Mouse (Mus musculus): ENCODE measurements around the gene Kirrel. TPM values are rescaled to one million over a fixed set of nuclear protein-coding genes. Genes with fewer than 3 reads are reported as not detected.
A peak's percentile ranks its signal among the peaks of the same experiment; 100 is the strongest.

Gene Kirrel
- polyA plus RNA-seq, 1 experiment from 2014 or later = 19.0 TPM

DNA sequence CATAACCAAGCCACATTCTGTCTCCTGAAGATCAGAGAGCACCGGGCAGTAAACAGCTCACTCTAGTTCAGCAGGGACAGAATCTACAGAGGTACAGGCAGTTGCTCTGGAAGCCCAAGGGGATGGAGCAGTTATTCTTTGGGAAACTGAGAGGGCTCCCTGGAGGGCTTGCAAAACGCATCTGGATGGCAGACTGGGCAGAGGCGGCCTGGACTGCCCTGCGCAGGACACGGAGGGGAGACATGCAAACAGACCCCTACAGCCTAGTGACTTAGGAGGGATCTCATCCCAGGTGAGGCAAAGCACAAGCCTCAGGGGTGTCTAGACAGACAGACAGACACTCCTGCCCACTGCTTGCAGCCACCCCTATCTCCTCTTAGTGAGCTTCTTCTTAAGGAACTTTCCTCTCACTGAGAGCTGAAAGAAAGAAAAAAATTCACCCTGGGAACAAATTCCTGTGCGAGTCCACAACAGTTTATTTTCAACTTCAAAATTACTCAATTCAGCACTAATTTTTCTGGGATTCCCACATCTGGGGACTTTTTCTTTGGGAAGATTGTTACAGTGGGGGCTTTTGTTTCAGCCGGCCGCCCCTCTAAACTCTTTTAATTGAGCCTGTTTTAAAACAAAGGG is 24.4 kb downstream of the Kirrel start:
- Histone ChIP-seq H3K36me3 (peaks cover 36% of the 10 kb centered on the region), H3K9me3 (replicated peaks) (no peaks in the 10 kb centered on the region), H3K4me3 (peak overlapping the region; percentile 28), H3K4me1 (peaks cover 74% of the 10 kb centered on the region), H3K27ac (peak overlapping the region; percentile 94), H3K27me3 (ENCODE audit: low read depth, poor library complexity, severe bottlenecking) (no peaks in the 10 kb centered on the region)
- 7% methylated on average over 8 of the region's 8 CpGs for WGBS
- peak; percentile 74 for DNase-seq (ENCODE audit: low spot score)

DNA sequence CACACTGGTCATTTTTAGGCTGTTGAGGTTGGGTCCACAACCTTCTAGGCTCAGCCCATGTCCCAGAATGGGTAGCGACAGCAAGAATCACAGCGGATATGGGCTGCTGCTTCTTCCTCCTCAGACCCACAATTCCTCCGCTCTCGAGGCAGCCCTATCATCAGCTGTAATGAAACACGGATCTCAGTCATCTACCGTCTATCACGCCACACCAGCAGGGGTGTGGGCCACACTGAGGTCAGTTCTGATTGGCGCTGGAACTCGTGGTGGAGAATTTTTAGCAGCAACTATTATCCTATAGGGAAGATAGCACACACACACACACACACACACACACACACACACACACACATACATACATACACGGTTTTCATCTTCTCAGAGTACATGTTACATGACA is 25.1 kb downstream of the Kirrel start:
- H3K4me3 ChIP-seq = no peak overlapping the region
- H3K9me3 ChIP-seq (replicated peaks) = no peaks in the 10 kb centered on the region
- no peak for DNase-seq (ENCODE audit: low spot score)
- H3K27me3 ChIP-seq (ENCODE audit: low read depth, poor library complexity, severe bottlenecking) = no peaks in the 10 kb centered on the region
- H3K4me1 ChIP-seq = peaks cover 74% of the 10 kb centered on the region
- peaks cover 34% of the 10 kb centered on the region for H3K36me3 ChIP-seq
- H3K27ac ChIP-seq = peak overlapping the region; percentile 94
- WGBS = 83% methylated on average over 10 of the region's 10 CpGs

DNA sequence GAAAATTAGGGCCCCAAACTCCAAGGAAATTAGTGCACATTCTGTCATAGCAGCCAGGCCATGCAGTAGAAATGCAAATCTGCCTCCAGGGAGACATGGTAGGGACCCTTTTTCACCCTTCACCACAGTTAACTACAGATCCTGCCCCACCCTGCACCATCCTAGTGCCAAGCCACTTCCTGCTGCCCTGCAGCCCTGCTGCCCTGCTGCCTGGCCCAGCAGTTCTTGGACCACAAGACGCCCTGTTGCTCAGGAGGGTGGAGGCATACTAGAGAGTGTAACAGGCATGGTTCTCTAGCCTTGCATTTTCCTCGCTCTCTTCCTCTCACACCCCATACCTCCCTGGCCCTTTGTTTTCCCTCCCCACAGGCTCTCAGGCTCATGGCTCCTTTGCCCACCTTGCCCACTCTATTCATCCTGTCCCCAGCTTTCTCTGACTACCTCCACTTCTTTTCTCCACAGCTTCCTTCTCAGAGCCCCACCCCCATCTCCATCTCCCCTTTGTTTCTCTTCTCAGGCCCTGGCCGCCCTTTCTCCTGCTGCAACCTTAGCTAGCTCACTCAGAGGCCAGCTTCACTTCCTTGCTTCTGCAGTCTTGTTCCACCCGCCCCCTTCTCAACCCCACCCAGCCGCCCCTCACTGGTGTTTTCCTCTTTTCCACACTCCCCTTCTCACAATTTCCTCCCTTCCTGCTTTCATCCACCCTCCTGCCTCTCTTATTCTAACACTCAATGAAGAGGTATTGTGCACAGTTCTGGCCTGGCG is 29.9 kb downstream of the Kirrel start:
- peaks cover 64% of the 10 kb centered on the region for H3K36me3 ChIP-seq
- no peak for DNase-seq (ENCODE audit: low spot score)
- H3K27me3 ChIP-seq (ENCODE audit: low read depth, poor library complexity, severe bottlenecking) = no peaks in the 10 kb centered on the region
- 72% methylated on average over 6 of the region's 6 CpGs for WGBS
- no peak overlapping the region for H3K4me3 ChIP-seq
- H3K4me1 ChIP-seq = peaks cover 39% of the 10 kb centered on the region
- H3K9me3 ChIP-seq (replicated peaks) = no peaks in the 10 kb centered on the region
- H3K27ac ChIP-seq = peak overlapping the region; percentile 81

DNA sequence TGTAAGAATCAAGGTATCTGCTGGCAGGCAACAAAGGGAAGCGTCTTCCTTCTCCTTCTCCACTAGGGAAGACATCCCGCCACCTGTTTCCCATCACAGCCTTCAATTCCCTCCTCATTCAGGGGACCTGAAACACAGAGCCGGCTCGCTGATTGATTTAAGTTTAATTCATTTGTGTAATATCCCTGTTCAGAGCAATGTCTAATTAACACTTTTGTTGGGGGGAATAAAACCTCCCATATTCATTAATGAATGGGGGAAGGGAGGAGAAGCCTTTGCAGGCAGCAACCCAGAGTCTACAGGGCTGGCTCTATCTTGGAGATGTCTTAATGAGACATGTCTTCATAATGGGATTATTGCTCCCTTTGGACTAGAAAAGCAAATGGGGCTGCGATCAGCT is 34.3 kb downstream of the Kirrel start:
- Histone ChIP-seq H3K4me1 (peaks cover 27% of the 10 kb centered on the region), H3K36me3 (peaks cover 73% of the 10 kb centered on the region), H3K27ac (no peak overlapping the region), H3K4me3 (no peak overlapping the region), H3K9me3 (replicated peaks) (no peaks in the 10 kb centered on the region), H3K27me3 (ENCODE audit: low read depth, poor library complexity, severe bottlenecking) (no peaks in the 10 kb centered on the region)
- WGBS = 87% methylated on average over 5 of the region's 5 CpGs
- no peak for DNase-seq (ENCODE audit: low spot score)

DNA sequence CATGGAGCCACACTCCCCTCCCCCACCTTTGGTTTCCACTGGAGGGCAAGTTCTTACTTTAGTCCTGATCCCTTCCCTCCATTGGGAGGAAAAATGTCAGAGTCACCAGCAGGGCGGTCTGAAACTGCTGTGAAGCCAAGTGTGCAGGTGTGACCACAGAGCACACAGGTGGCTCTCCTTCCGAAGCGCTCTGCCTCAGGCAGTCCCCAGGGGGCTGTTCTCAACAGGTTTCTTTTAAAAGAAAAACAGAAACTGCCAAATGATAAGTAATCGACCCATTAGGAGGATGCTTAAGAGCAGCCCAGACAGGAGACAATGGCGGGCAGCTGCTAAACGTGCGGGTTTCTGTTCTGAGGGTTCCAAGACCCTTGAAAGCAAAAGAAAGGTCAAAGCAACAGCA is 37.8 kb downstream of the Kirrel start:
- Histone ChIP-seq H3K4me1 (peaks cover 5% of the 10 kb centered on the region; the same call in 1 of the 2 replicates), H3K36me3 (peaks cover 93% of the 10 kb centered on the region), H3K4me3 (no peak overlapping the region), H3K27ac (no peak overlapping the region), H3K27me3 (ENCODE audit: low read depth, poor library complexity, severe bottlenecking) (no peaks in the 10 kb centered on the region), H3K9me3 (replicated peaks) (no peaks in the 10 kb centered on the region)
- WGBS = 70% methylated on average over 7 of the region's 7 CpGs
- no peak for DNase-seq (ENCODE audit: low spot score)

DNA sequence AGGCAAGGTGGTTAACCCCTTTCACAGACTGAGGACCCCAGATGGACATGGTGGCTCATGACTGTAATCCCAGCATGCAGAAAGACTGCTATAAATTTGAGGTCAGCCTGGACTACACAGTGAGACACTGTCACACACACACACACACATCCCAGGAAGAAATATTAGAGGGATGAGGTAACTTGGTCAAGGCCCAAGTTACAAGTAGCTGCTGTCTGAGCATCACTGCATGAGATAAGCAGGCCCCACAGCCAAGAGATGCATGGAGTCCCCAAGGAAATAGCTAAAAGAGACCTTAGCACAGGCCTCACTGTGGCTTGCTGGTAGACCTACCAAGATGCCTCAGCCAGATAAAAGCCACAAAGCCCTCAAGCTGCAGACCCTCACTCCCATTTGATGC is 39.6 kb downstream of the Kirrel start:
- peaks cover 5% of the 10 kb centered on the region; the same call in 1 of the 2 replicates for H3K4me1 ChIP-seq
- no peaks in the 10 kb centered on the region for H3K9me3 ChIP-seq (replicated peaks)
- H3K36me3 ChIP-seq = peaks cover 96% of the 10 kb centered on the region
- H3K27me3 ChIP-seq (ENCODE audit: low read depth, poor library complexity, severe bottlenecking) = no peaks in the 10 kb centered on the region
- no peak overlapping the region for H3K4me3 ChIP-seq
- no peak overlapping the region for H3K27ac ChIP-seq
- DNase-seq (ENCODE audit: low spot score) = no peak

DNA sequence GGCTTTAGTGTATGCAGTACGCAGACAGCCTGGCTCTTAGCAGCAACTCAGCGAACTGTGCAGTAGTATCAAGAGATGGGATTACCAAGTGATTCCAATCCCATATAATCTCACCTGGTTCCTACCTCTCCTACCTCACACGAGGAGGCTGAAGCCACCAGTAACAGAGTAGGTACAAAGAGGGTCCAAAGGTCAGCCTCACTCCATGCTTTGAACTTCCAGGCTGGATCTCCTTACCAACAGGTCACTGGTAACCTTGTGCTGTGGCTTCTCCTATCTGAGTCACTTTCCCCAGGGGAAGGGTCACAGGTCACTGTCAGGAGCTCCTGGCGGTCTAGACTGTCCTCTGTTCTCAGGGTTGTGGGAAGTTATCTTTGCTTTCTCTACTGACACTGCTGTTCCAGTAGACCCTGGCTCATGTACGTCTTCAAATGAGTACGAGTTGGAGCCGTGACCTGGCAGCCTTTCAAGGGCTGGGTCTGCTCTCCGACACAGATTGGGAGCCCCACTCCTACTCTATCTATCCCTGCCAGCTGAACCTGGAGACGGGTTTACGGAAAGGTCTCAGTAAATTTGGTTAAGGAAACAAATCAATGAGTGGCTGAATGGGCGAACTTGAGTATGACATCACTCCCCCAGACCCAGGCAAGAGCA is 42.7 kb downstream of the Kirrel start:
- Histone ChIP-seq H3K27ac (no peak overlapping the region), H3K4me1 (peaks cover 4% of the 10 kb centered on the region; the same call in 1 of the 2 replicates), H3K36me3 (peaks cover 98% of the 10 kb centered on the region), H3K27me3 (ENCODE audit: low read depth, poor library complexity, severe bottlenecking) (no peaks in the 10 kb centered on the region), H3K4me3 (no peak overlapping the region), H3K9me3 (replicated peaks) (no peaks in the 10 kb centered on the region)
- 87% methylated on average over 11 of the region's 11 CpGs for WGBS
- no peak for DNase-seq (ENCODE audit: low spot score)

DNA sequence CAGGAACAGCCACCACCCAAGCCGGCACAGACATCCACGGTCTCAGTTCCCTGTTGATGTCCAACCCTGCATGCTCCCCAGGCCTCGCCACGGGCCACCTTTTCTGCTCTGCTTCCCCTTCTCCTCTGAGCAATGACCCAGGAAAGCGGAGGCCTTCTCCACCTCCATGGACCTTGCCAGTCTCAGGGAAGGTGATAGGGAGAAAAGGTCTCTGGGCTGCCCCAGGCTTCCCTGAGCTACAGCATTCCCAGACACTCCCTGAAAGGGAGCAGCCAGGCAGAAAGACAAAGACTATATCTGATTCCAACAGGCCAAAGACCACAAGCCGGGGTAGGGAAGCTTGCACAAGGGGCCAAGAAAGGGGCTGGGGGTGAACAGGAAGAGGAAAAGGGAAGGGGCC is 43.6 kb downstream of the Kirrel start:
- 93% methylated on average over 6 of the region's 6 CpGs for WGBS
- peaks cover 97% of the 10 kb centered on the region for H3K36me3 ChIP-seq
- DNase-seq (ENCODE audit: low spot score) = no peak
- H3K4me3 ChIP-seq = no peak overlapping the region
- no peaks in the 10 kb centered on the region for H3K4me1 ChIP-seq
- no peaks in the 10 kb centered on the region for H3K27me3 ChIP-seq (ENCODE audit: low read depth, poor library complexity, severe bottlenecking)
- H3K27ac ChIP-seq = no peak overlapping the region
- no peaks in the 10 kb centered on the region for H3K9me3 ChIP-seq (replicated peaks)

DNA sequence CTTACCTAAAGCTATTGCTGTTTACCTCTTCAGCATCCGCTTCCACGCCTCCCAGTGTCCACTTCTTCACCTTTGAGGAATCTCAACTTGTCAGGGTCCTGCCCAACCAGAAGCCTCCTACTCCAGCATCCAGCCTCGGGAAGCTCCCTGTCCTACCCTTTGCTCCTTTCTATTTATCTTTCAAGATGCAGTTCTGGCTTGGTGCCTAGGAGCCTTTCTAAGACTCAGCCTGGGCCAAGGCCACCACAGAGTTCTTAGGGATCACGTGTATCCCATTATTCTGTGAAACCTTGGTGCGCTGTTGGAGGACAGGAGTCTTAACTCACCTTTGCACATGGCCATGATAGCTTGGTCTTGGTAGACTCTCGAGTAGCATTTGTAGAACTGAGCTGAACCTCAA is 50.8 kb downstream of the Kirrel start:
- WGBS = 93% methylated on average over 6 of the region's 6 CpGs
- no peaks in the 10 kb centered on the region for H3K9me3 ChIP-seq (replicated peaks)
- no peak overlapping the region for H3K27ac ChIP-seq
- no peaks in the 10 kb centered on the region for H3K27me3 ChIP-seq (ENCODE audit: low read depth, poor library complexity, severe bottlenecking)
- H3K4me1 ChIP-seq = peaks cover 1% of the 10 kb centered on the region; the same call in 1 of the 2 replicates
- no peak for DNase-seq (ENCODE audit: low spot score)
- peaks cover 97% of the 10 kb centered on the region for H3K36me3 ChIP-seq
- no peak overlapping the region for H3K4me3 ChIP-seq

DNA sequence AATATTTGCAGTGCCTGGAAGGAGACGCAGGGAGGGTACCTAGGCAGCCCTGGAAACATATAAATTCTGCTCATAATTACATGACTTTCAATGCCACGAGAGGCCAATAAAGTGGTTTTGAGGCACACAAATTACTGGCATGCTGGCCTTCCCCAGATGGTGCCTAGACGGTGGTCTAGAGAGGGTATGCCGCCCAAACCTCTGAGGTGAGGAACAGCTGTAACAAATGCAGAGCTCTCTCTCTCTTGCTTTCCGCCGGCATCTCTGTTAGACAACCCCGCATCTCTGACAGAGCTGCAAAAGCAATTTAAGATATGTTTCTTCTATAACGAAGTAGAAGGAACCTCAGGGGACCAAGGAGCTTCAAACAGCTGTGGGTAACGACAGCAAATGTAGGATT is 56.3 kb downstream of the Kirrel start:
- no peak overlapping the region for H3K4me3 ChIP-seq
- 81% methylated on average over 9 of the region's 9 CpGs for WGBS
- H3K9me3 ChIP-seq (replicated peaks) = no peaks in the 10 kb centered on the region
- no peak overlapping the region for H3K27ac ChIP-seq
- no peak for DNase-seq (ENCODE audit: low spot score)
- H3K36me3 ChIP-seq = peaks cover 77% of the 10 kb centered on the region
- no peaks in the 10 kb centered on the region for H3K27me3 ChIP-seq (ENCODE audit: low read depth, poor library complexity, severe bottlenecking)
- peaks cover 25% of the 10 kb centered on the region for H3K4me1 ChIP-seq

DNA sequence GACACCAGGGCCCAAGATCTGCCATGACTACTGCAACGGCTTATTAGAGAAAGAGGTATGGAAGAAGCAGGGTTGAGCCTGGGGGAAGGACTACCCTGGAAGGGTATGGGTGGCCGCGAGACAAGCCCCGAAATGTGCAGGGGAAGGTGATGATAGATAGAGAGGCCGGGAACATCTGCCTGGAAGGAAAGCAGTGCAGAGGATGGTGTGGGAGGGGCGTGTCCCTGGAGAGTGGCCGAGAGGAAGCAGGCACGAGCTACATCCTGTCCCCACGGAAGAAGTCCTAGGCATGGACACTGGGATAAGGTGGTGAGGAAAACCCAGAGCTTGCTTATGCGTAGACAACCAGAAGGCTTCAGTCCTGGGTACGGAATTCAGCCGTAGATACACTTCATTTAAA is 56.9 kb downstream of the Kirrel start:
- H3K27me3 ChIP-seq (ENCODE audit: low read depth, poor library complexity, severe bottlenecking) = no peaks in the 10 kb centered on the region
- peaks cover 25% of the 10 kb centered on the region for H3K4me1 ChIP-seq
- H3K9me3 ChIP-seq (replicated peaks) = no peaks in the 10 kb centered on the region
- no peak for DNase-seq (ENCODE audit: low spot score)
- peak overlapping the region; percentile 42; the same call in 1 of the 2 replicates for H3K27ac ChIP-seq
- H3K36me3 ChIP-seq = peaks cover 76% of the 10 kb centered on the region
- 83% methylated on average over 12 of the region's 12 CpGs for WGBS
- H3K4me3 ChIP-seq = no peak overlapping the region

DNA sequence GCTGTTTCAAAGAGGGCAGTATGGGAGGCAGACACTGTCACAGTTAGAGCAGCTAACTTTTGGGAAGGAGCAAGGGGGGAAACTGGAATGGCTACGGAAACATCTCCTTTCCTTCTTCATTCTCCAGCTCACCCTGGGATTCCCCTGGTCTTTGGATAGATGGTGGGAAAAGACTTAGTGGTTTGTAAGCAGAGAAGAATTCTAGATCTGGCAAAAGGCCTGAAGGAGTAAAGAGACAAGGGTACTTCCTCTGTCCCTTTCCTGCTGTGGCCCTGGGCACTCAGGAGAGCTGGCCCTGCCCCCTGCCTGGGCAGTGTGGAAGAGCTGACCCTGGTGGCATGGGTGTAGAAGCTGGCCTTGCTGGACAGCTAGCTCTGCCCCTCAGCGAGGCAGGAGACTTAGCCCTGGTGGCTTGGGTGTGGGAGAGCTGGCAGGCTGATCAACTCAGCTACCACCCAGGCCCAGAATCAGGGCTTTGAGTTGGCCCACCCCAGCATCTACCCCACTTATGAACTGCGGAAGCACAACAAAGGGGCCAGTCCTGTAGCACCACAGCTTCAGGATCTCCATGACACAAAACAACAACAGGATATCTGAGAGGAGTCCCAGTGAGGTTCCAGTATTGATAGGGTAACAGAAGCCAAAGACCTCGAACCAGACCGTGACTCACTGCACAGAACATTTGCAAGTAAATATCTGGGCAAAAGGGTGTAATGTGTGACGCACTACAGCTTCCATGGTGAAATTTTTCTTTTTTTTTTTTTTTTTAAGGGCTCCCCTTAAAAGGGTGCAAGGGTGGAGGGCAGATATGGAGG is 58.6 kb downstream of the Kirrel start:
- Histone ChIP-seq H3K36me3 (peaks cover 69% of the 10 kb centered on the region), H3K27me3 (ENCODE audit: low read depth, poor library complexity, severe bottlenecking) (no peaks in the 10 kb centered on the region), H3K4me3 (no peak overlapping the region), H3K9me3 (replicated peaks) (no peaks in the 10 kb centered on the region), H3K27ac (peak overlapping the region; percentile 30; the same call in 1 of the 2 replicates), H3K4me1 (peaks cover 28% of the 10 kb centered on the region)
- no peak for DNase-seq (ENCODE audit: low spot score)
- 88% methylated on average over 6 of the region's 6 CpGs for WGBS
